Mouse (Mus musculus) kidney, embryonic 15.5 days (tissue): Measurements from ENCODE around the gene Ccdc157. TPM values are rescaled to one million over a fixed set of nuclear protein-coding genes. Genes with fewer than 3 reads are reported as not detected.

Source experiments
- ATAC-seq: fragments of 200-750 bp; cut with Nextera tagmentation; replicated peaks from 2 replicates; pipeline ENCODE4 v1.8.0; 2017; ENCODE audit warnings: moderate TSS enrichment; ENCODE audit not compliant: low FRiP score
- H3K27ac ChIP-seq: fragments of 300-500 bp; sonication (generic); 2 replicates; pipeline ENCODE4 v1.5.1; 2015; ENCODE audit warnings: mild to moderate bottlenecking, inconsistent platforms
- H3K27me3 ChIP-seq: fragments of 300-500 bp; sonication (generic); 2 replicates; pipeline ENCODE4 v1.6.1; 2015; ENCODE audit warnings: inconsistent platforms
- H3K36me3 ChIP-seq: fragments of 300-500 bp; sonication (generic); 2 replicates; pipeline ENCODE4 v1.6.1; 2015; ENCODE audit warnings: inconsistent platforms
- H3K4me1 ChIP-seq: fragments of 300-500 bp; sonication (generic); 2 replicates; pipeline ENCODE4 v1.6.1; 2015; ENCODE audit warnings: inconsistent platforms
- H3K4me2 ChIP-seq: fragments of 300-500 bp; sonication (generic); 2 replicates; pipeline ENCODE4 v1.6.1; 2015; ENCODE audit warnings: moderate library complexity, mild to moderate bottlenecking, inconsistent platforms
- H3K4me3 ChIP-seq: fragments of 300-500 bp; sonication (generic); replicated peaks from 2 replicates; pipeline ENCODE4 v1.5.1; 2015; ENCODE audit warnings: mild to moderate bottlenecking, inconsistent platforms
- H3K9ac ChIP-seq: fragments of 300-500 bp; sonication (generic); 2 replicates; pipeline ENCODE4 v1.6.1; 2015; ENCODE audit warnings: mild to moderate bottlenecking, inconsistent platforms
- H3K9me3 ChIP-seq: fragments of 300-500 bp; sonication (generic); replicated peaks from 2 replicates; pipeline ENCODE4 v1.6.1; 2016; ENCODE audit warnings: inconsistent platforms
- WGBS: fragments of 180-500 bp; shearing (Covaris S2); methylation state at CpG from one replicate; pipeline ENCODE4 v1.1.7; 2015; ENCODE audit warnings: mixed read lengths; 5-methylcytosine and 5-hydroxymethylcytosine counted together
- polyA plus RNA-seq: library from polyadenylated mRNA; unstranded; fragments of >200 nt; fragmentation: Nextera tagmentation; extraction: Ambion mirVana; gene quantifications from 2 replicates; pipeline ENCODE4 v1.2.1, GENCODE M21; 2015

The Ccdc157 gene
- 7.2 and 9.0 TPM in 2 replicates for polyA plus RNA-seq

GRCm38 (mm10) chr11:4159808-4160708 lies at the start of gene Ccdc157, which contains the start of gene Sf3a1:
Ccdc157 (minus strand) TSS chr11:4160293.
Sf3a1 (plus strand) TSS chr11:4160350.
- Histone ChIP-seq H3K4me3 (peak within 1 kb of the TSS; percentile 82), H3K9me3 (no peaks in the 10 kb centered on the region), H3K4me1 (peaks cover 36% of the 10 kb centered on the region), H3K4me2 (peak within 1 kb of the TSS; percentile 80), H3K27ac (peak within 1 kb of the TSS; percentile 90), H3K36me3 (peaks cover 41% of the 10 kb centered on the region), H3K27me3 (no peaks in the 10 kb centered on the region), H3K9ac (peak within 1 kb of the TSS; percentile 76)
- 1% methylated on average over 54 of the region's 54 CpGs for WGBS
- peak; percentile 97 for ATAC-seq

GRCm38 (mm10) chr11:4209556-4209955 lies 49.5 kb upstream of the Ccdc157 start:
- 77% methylated on average over 5 of the region's 5 CpGs for WGBS
- no peak overlapping the region for H3K4me2 ChIP-seq
- no peaks in the 10 kb centered on the region for H3K27me3 ChIP-seq
- ATAC-seq: no peak
- no peak overlapping the region for H3K4me3 ChIP-seq
- 0 out of 2 replicates have a peak, but pooled peaks cover 7% of the 10 kb centered on the region for H3K4me1 ChIP-seq
- no peak overlapping the region for H3K27ac ChIP-seq
- H3K9me3 ChIP-seq: no peaks in the 10 kb centered on the region
- H3K36me3 ChIP-seq: peaks cover 86% of the 10 kb centered on the region
- H3K9ac ChIP-seq: no peak overlapping the region

- WGBS: 92% methylated on average over 9 of the region's 9 CpGs
- Histone ChIP-seq H3K9ac (no peak overlapping the region), H3K36me3 (peaks cover 67% of the 10 kb centered on the region), H3K4me2 (no peak overlapping the region), H3K4me3 (no peak overlapping the region), H3K27ac (no peak overlapping the region), H3K27me3 (no peaks in the 10 kb centered on the region), H3K4me1 (peaks cover 19% of the 10 kb centered on the region), H3K9me3 (no peaks in the 10 kb centered on the region)
- ATAC-seq: no peak
These were observed 47.6 kb upstream of the Ccdc157 start for GRCm38 (mm10) chr11:4207655-4208054.

DNA sequence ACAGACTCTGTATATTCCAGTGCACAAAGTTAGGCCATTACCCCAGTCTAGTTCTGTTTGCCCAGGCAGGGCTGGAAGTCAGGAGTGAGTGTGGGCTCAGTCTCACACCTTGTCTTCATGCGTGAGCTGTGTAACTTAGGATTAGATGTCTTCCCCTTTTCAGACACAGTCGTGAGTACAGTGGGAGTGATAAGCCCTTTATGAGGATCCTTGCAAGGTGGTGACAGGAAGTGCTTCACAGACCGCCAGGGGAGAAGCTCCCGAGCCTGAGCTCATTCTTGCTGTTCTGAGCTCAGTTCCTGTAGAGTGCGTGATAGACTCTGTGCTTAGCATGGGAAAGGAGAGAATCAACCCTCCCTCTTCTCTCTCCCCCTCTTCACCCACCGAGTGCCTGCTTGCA lies 46.5 kb upstream of the Ccdc157 start:
- no peaks in the 10 kb centered on the region for H3K9me3 ChIP-seq
- no peaks in the 10 kb centered on the region for H3K27me3 ChIP-seq
- WGBS: 68% methylated on average over 6 of the region's 6 CpGs
- ATAC-seq: no peak
- H3K4me3 ChIP-seq: no peak overlapping the region
- H3K4me1 ChIP-seq: peaks cover 19% of the 10 kb centered on the region
- no peak overlapping the region for H3K9ac ChIP-seq
- peaks cover 57% of the 10 kb centered on the region for H3K36me3 ChIP-seq
- no peak overlapping the region for H3K4me2 ChIP-seq
- no peak overlapping the region for H3K27ac ChIP-seq

- H3K9me3 ChIP-seq: no peaks in the 10 kb centered on the region
- no peak overlapping the region for H3K9ac ChIP-seq
- no peaks in the 10 kb centered on the region for H3K27me3 ChIP-seq
- peaks cover 19% of the 10 kb centered on the region for H3K4me1 ChIP-seq
- ATAC-seq: no peak
- no peak overlapping the region for H3K27ac ChIP-seq
- H3K4me3 ChIP-seq: no peak overlapping the region
- 84% methylated on average over 7 of the region's 7 CpGs for WGBS
- H3K36me3 ChIP-seq: peaks cover 51% of the 10 kb centered on the region
- no peak overlapping the region for H3K4me2 ChIP-seq
These were observed 45.9 kb upstream of the Ccdc157 start for GRCm38 (mm10) chr11:4205951-4206350.

DNA sequence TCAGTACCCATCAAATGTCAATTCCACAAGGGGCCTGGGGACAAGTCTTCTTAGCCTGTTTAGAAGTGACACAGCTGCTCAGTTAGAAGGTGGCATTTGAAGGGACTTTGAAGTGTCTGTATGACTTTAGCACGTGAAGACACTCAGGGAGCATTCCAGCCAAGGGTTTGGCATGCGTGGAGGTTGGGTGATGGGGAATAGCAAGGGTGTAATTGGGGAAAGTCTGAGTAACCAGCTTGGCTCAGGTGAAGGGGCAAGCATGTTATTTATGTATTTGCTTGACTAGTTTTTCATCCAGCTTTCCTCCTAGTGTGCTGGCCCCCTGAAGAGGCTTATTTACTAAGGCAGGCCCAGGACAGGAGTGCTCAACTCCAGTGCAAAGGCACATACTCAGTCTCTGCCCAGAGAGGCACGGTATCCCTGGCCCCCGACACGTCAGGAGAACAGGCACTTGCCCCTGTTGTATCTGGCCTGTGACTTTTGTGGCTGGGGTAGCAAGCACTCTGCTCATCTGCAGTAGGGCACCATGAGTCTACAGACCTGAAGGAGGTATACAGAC lies 45.1 kb upstream of the Ccdc157 start:
- no peaks in the 10 kb centered on the region for H3K9me3 ChIP-seq
- peaks cover 19% of the 10 kb centered on the region for H3K4me1 ChIP-seq
- no peak overlapping the region for H3K9ac ChIP-seq
- no peak overlapping the region for H3K27ac ChIP-seq
- WGBS: 78% methylated on average over 5 of the region's 5 CpGs
- peaks cover 43% of the 10 kb centered on the region for H3K36me3 ChIP-seq
- ATAC-seq: no peak
- H3K27me3 ChIP-seq: no peaks in the 10 kb centered on the region
- no peak overlapping the region for H3K4me3 ChIP-seq
- no peak overlapping the region for H3K4me2 ChIP-seq

- H3K9ac ChIP-seq: no peak overlapping the region
- no peak overlapping the region for H3K4me3 ChIP-seq
- H3K9me3 ChIP-seq: no peaks in the 10 kb centered on the region
- H3K27me3 ChIP-seq: no peaks in the 10 kb centered on the region
- H3K4me2 ChIP-seq: no peak overlapping the region
- H3K27ac ChIP-seq: peak overlapping the region; percentile 85
- peaks cover 30% of the 10 kb centered on the region for H3K36me3 ChIP-seq
- WGBS: 14% methylated on average over 2 of the region's 2 CpGs
- H3K4me1 ChIP-seq: peaks cover 20% of the 10 kb centered on the region
- peak; percentile 71 for ATAC-seq
These were observed 43.6 kb upstream of the Ccdc157 start for GRCm38 (mm10) chr11:4203705-4204074.

DNA sequence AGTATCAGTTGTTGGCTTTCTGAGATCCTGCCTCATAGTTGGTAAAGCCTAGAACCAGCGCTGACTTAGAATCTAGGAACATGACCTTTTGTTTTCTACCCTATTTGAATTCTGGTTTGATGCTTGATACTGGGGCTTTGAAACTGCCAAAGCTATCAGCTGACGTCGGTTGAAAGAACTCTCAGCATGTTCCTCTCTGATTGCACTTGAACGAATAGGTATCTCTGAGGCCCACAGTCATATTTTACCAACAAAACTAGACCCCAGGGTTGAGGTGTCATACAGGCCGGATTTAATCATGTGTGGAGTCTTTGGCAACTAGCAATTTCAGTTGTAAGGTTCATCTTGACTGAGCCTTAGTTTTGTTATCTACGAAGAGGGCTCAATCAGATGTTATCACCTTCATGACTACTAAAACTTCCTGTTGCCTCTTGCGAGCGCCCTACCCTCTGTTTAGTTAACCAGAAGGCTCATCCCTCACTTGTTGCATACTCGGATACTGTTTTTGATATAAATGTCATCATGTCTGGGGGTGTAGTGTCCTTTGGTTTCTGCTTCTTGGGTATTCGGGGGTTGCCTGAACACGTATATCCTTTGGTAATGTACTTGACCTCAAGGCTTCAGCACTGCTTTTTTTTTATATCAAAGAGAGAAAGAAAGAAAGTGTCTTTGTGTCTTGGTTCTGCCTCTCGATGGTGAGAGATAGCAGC lies 43.1 kb upstream of the Ccdc157 start:
- H3K9me3 ChIP-seq: no peaks in the 10 kb centered on the region
- peaks cover 25% of the 10 kb centered on the region for H3K4me1 ChIP-seq
- H3K36me3 ChIP-seq: peaks cover 25% of the 10 kb centered on the region
- no peak overlapping the region for H3K9ac ChIP-seq
- no peaks in the 10 kb centered on the region for H3K27me3 ChIP-seq
- no peak overlapping the region for H3K4me3 ChIP-seq
- no peak overlapping the region for H3K4me2 ChIP-seq
- ATAC-seq: no peak
- peak overlapping the region; percentile 85 for H3K27ac ChIP-seq
- WGBS: 62% methylated on average over 12 of the region's 12 CpGs

DNA sequence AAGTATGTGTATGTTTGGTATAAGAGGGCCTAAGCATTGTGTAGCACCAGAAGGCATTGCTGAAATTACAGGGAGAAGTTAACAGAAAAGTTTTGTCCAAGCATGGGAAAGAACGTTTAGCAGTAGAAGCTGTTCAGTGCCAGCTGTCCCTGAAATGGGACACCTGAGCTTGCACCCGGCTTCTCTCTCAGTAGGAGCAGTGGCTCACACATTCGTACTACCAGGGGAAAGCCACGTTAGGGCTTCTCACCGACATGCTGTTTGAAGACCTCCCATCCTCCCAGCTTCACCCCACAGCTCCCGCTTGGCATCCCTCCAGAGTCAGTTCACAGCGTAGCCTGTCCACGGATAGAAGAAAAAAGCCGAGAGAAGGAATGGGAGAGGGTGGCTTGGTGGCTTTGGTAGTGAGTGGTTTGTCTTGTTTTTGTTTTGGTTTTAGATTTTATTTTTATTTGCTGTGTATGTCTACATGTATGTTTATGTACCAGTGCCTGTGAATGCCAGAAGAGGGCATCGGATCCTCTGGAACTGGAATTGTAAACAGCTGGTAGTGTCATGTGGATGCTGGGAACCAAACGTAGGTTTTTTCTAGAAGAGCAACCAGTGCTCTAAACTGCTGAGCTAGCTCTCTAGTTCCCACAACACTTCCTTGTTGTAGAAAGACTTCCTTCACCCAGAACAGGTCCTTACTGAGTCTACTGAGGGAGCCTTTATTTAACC lies 42.0 kb upstream of the Ccdc157 start:
- Histone ChIP-seq H3K4me3 (no peak overlapping the region), H3K27me3 (no peaks in the 10 kb centered on the region), H3K36me3 (peaks cover 15% of the 10 kb centered on the region), H3K9ac (no peak overlapping the region), H3K4me1 (peaks cover 36% of the 10 kb centered on the region), H3K4me2 (no peak overlapping the region), H3K27ac (0 out of 2 replicates have a peak overlapping the region, but pooled peaks have one; percentile 37), H3K9me3 (no peaks in the 10 kb centered on the region)
- 47% methylated on average over 11 of the region's 11 CpGs for WGBS
- no peak for ATAC-seq

DNA sequence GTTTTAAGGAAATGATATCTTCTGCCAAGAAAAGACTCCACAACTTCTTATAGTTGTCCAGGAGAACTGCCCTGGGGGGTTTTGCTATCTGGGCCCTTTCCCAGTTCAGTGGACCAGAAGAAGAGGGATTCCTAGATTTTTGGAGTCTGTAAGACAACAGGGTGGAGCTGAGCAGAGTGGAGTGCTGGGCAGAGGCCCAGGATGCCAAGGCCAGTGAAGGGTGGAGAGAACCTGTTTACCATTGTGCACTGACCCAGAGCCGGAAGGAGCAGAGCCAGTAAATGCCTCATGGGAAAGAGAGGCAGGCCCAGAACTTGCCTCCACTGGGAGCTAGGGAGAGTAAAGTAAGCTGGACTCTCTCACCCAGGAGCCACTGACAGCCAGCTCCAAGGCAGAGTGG lies 37.6 kb upstream of the Ccdc157 start:
- peak; percentile 96 for ATAC-seq
- Histone ChIP-seq H3K4me3 (no peak overlapping the region), H3K4me1 (peaks cover 36% of the 10 kb centered on the region), H3K4me2 (peak overlapping the region; percentile 22; the same call in 1 of the 2 replicates), H3K27me3 (no peaks in the 10 kb centered on the region), H3K9me3 (no peaks in the 10 kb centered on the region), H3K27ac (peak overlapping the region; percentile 91), H3K9ac (no peak overlapping the region), H3K36me3 (no peaks in the 10 kb centered on the region)
- 21% methylated on average over 1 of the region's 1 CpGs for WGBS

- Histone ChIP-seq H3K36me3 (no peaks in the 10 kb centered on the region), H3K27me3 (no peaks in the 10 kb centered on the region), H3K9me3 (no peaks in the 10 kb centered on the region), H3K27ac (peak overlapping the region; percentile 91), H3K4me1 (peaks cover 47% of the 10 kb centered on the region), H3K4me2 (no peak overlapping the region), H3K9ac (0 out of 2 replicates have a peak overlapping the region, but pooled peaks have one; percentile 19), H3K4me3 (no peak overlapping the region)
- WGBS: 39% methylated on average over 8 of the region's 8 CpGs
- ATAC-seq: peak; percentile 63
These were observed 36.5 kb upstream of the Ccdc157 start for GRCm38 (mm10) chr11:4196636-4197035.
